10 mouse cellular contexts compared by ENCODE assay signal in the genomic region with DNA sequence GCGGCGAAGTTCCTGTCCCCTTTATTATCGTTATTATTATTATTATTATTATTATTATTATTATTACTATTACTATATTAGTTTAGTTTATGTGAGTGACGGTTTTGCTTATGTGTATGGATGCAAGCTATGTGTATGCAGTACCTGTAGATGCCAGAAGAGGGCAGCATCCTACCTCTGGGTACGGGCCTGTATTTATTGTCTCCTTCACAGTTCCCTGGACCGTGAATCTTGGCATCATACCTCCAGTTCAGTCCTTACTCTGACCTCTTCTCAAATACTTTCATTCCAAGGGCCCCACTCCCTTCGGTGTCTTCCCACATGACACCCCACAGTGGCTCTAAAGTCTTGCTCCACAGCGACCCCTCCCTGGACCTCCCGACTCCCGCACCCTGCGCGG. TPM values are rescaled to one million over a fixed set of nuclear protein-coding genes. Genes with fewer than 3 reads are reported as not detected.
A peak's percentile ranks its signal among the peaks of the same experiment; 100 is the strongest.
DNase-seq lines count a peak whose midpoint lies in the region; ATAC-seq and TF ChIP-seq lines count a peak whose summit lies in the region.
"Had no signal": no experiment of that assay in that cellular context is flagged by ENCODE, and none has a peak within 500 bp of the region (broad histone marks: within the 10 kb centered on the region; RNA-seq: fewer than 3 reads in every experiment).

No protein-coding gene starts in this region.

- no peaks in the 10 kb centered on the region for H3K4me1 ChIP-seq in cerebellum, adult 2 months (ENCODE audit: control insufficient read depth, insufficient read depth, low read length)
- H3K4me1 ChIP-seq in kidney, embryonic 15.5 days, result no peaks in the 10 kb centered on the region
- H3K4me1 ChIP-seq in midbrain, embryonic 15.5 days, result no peaks in the 10 kb centered on the region

- no peaks in the 10 kb centered on the region for H3K36me3 ChIP-seq in kidney, embryonic 15.5 days
- no peaks in the 10 kb centered on the region for H3K36me3 ChIP-seq in midbrain, embryonic 15.5 days (replicated peaks)
- H3K36me3 ChIP-seq: heart, embryonic 12.5 days had no signal

- H3K27ac ChIP-seq in cerebellum, adult 2 months (ENCODE audit: insufficient read depth, low read length), result no peak overlapping the region
- H3K27ac ChIP-seq in kidney, embryonic 15.5 days, result no peak overlapping the region
- no peak overlapping the region for H3K27ac ChIP-seq in midbrain, embryonic 15.5 days
- H3K27ac ChIP-seq: macrophage had no signal

- ATAC-seq in kidney, embryonic 15.5 days (replicated peaks; ENCODE audit: low FRiP score), result no peak
- ATAC-seq in midbrain, embryonic 15.5 days (replicated peaks), result no peak

- peaks cover 7% of the 10 kb centered on the region; the same call in 1 of the 2 replicates for H3K9me3 ChIP-seq in kidney, embryonic 15.5 days (replicated peaks)
- H3K9me3 ChIP-seq in midbrain, embryonic 15.5 days, result 0 out of 2 replicates have a peak, but pooled peaks cover 4% of the 10 kb centered on the region

- WGBS in cerebellum, adult 2 months, result 83% methylated on average over 12 of the region's 12 CpGs
- WGBS in kidney, embryonic 15.5 days, result 81% methylated on average over 12 of the region's 12 CpGs
- 85% methylated on average over 12 of the region's 12 CpGs for WGBS in midbrain, embryonic 15.5 days

- H3K4me3 ChIP-seq in cerebellum, adult 2 months (replicated peaks; ENCODE audit: insufficient read depth, low read depth, low read length), result no peak overlapping the region
- no peak overlapping the region for H3K4me3 ChIP-seq in kidney, embryonic 15.5 days (replicated peaks)
- H3K4me3 ChIP-seq in midbrain, embryonic 15.5 days, result no peak overlapping the region
- H3K4me3 ChIP-seq: heart, embryonic 12.5 days had no signal

- no peak overlapping the region for H3K4me2 ChIP-seq in kidney, embryonic 15.5 days
- no peak overlapping the region for H3K4me2 ChIP-seq in midbrain, embryonic 15.5 days
- H3K4me2 ChIP-seq: heart, embryonic 12.5 days had no signal

- no peaks in the 10 kb centered on the region for H3K27me3 ChIP-seq in cerebellum, adult 2 months (ENCODE audit: control insufficient read depth, insufficient read depth, low read length)
- H3K27me3 ChIP-seq in kidney, embryonic 15.5 days, result no peaks in the 10 kb centered on the region
- H3K27me3 ChIP-seq in midbrain, embryonic 15.5 days (replicated peaks), result no peaks in the 10 kb centered on the region

- DNase-seq in cerebellum, adult 2 months, result no peak
- no peak for DNase-seq in cerebellum, adult 11-12 months
- peak; percentile 13 to 38 for DNase-seq in kidney, postnatal 36 days
- peak; percentile 14 for DNase-seq in thymus, postnatal 25 days
- no peak for DNase-seq in thymus, postnatal 36 days
- DNase-seq in urinary bladder, adult 18-20 months (ENCODE audit: low spot score in 2 of 2), result no peak

- H3K9ac ChIP-seq in kidney, embryonic 15.5 days, result no peak overlapping the region
- H3K9ac ChIP-seq in midbrain, embryonic 15.5 days, result no peak overlapping the region
- H3K9ac ChIP-seq: heart, embryonic 12.5 days had no signal

- TF ChIP-seq POLR2A in cerebellum, adult 2 months (IDR thresholded peaks at IDR 0.05; ENCODE audit: borderline replicate concordance, insufficient read depth, low read length), result no peak

- peak; percentile 31; the same call in 1 of the 2 replicates for TF ChIP-seq CTCF in cerebellum, adult 2 months (IDR thresholded peaks at IDR 0.05; ENCODE audit: borderline replicate concordance, insufficient read depth, low read depth, low read length)

RNA-seq across cellular contexts. Expression of a gene that starts 40.3 kb away (rescaled TPM):
- polyA plus RNA-seq in cerebellum, adult 2 months (2012; rRNA removed), result 1,362 and 1,509 TPM in 2 replicates
- 1,080 and 1,196 TPM in 2 replicates for polyA plus RNA-seq in kidney, embryonic 15.5 days (2015; fragmentation: Nextera tagmentation; extraction: Ambion mirVana)
- polyA plus RNA-seq in midbrain, embryonic 15.5 days (2015; fragmentation: Nextera tagmentation; extraction: Ambion mirVana), result 628 and 640 TPM in 2 replicates

RNA-seq across cellular contexts. Expression of a gene that starts 47.2 kb away (rescaled TPM):
- 81.2 and 92.5 TPM in 2 replicates for polyA plus RNA-seq in cerebellum, adult 2 months (2012; rRNA removed)
- polyA plus RNA-seq in kidney, embryonic 15.5 days (2015; fragmentation: Nextera tagmentation; extraction: Ambion mirVana), result 15.2 and 15.8 TPM in 2 replicates
- polyA plus RNA-seq in midbrain, embryonic 15.5 days (2015; fragmentation: Nextera tagmentation; extraction: Ambion mirVana), result 29.4 and 32.3 TPM in 2 replicates

Comparison
In these comparisons a context has a peak if more than half of its experiments do, and no peak if none do; other contexts are left out.
1. DNase-seq: peak in kidney, postnatal 36 days (2 of 2) and thymus, postnatal 25 days (single experiment); none in cerebellum, adult 2 months (0 of 2), cerebellum, adult 11-12 months (single experiment), thymus, postnatal 36 days (0 of 2) and urinary bladder, adult 18-20 months (0 of 2).